Mouse (Mus musculus) hindbrain, embryonic 14.5 days (tissue): ENCODE results near the gene Srsf10. TPM values are rescaled to one million over a fixed set of nuclear protein-coding genes. Genes with fewer than 3 reads are reported as not detected.

Experiments
- ATAC-seq: fragments of 200-750 bp; cut with Nextera tagmentation; 2 replicates; pipeline ENCODE4 v1.8.0; 2017; ENCODE audit warnings: moderate number of reproducible peaks, mild to moderate bottlenecking, moderate TSS enrichment, moderate library complexity; ENCODE audit not compliant: low FRiP score
- DNase-seq: peaks from one replicate; pipeline ENCODE4 v3.0.0-alpha.2; 2015; ENCODE audit warnings: low spot score
- H3K27ac ChIP-seq: fragments of 300-500 bp; sonication (generic); 2 replicates; pipeline ENCODE4 v1.5.1; 2014; ENCODE audit warnings: mild to moderate bottlenecking, moderate library complexity
- H3K27me3 ChIP-seq: fragments of 300-500 bp; sonication (generic); 2 replicates; pipeline ENCODE4 v1.6.1; 2014; ENCODE audit warnings: mild to moderate bottlenecking, low read length, mixed read lengths; ENCODE audit not compliant: control insufficient read depth, insufficient read depth
- H3K36me3 ChIP-seq: fragments of 300-500 bp; sonication (generic); replicated peaks from 2 replicates; pipeline ENCODE4 v1.6.1; 2014; ENCODE audit not compliant: control insufficient read depth, insufficient read depth
- H3K4me1 ChIP-seq: fragments of 300-500 bp; sonication (generic); replicated peaks from 2 replicates; pipeline ENCODE4 v1.6.1; 2014; ENCODE audit warnings: antibody characterized with exemption, low read length, mixed read lengths; ENCODE audit not compliant: control insufficient read depth, insufficient read depth
- H3K4me2 ChIP-seq: fragments of 300-500 bp; sonication (generic); replicated peaks from 2 replicates; pipeline ENCODE4 v1.6.1; 2014; ENCODE audit warnings: mild to moderate bottlenecking, moderate library complexity
- H3K4me3 ChIP-seq: fragments of 300-500 bp; sonication (generic); replicated peaks from 2 replicates; pipeline ENCODE4 v1.5.1; 2014; ENCODE audit warnings: mild to moderate bottlenecking, low read length
- H3K9ac ChIP-seq: fragments of 300-500 bp; sonication (generic); 2 replicates; pipeline ENCODE4 v1.6.1; 2014
- H3K9me3 ChIP-seq: fragments of 300-500 bp; sonication (generic); 2 replicates; pipeline ENCODE4 v1.6.1; 2016; ENCODE audit warnings: low read length; ENCODE audit not compliant: control insufficient read depth
- WGBS: fragments of 180-500 bp; shearing (Covaris S2); extraction: QIAGEN DNeasy Blood & Tissue Kit; methylation state at CpG from one replicate; pipeline ENCODE4 v1.1.7; 2014; 5-methylcytosine and 5-hydroxymethylcytosine counted together
- polyA plus RNA-seq: library from polyadenylated mRNA; unstranded; fragments of >200 nt; fragmentation: Nextera tagmentation; extraction: Ambion mirVana; gene quantifications from 2 replicates; pipeline ENCODE4 v1.2.1, GENCODE M21; 2014

The Srsf10 gene
- polyA plus RNA-seq, 1 experiment from 2014 or later: 200 TPM

DNA sequence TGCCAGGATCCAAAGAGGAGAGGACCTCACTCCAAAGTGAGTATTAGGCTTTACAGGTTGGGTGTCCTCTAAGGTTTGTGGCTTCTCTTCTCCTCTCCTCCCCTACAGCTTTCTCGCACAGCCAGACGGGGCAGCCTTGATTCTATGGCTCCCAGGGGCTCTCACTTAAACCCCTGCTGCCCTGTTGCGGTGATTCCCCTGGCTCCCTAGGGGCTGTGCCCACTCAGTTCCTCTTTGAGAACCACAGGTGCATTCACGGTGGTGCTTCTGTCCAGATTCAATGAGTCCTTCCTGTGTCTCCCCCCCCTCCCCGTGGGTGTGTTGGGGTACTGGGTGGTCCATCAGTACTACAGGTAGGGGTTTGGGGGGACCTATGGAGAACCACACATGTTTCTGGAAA lies 44.5 kb downstream of the Srsf10 start:
- Histone ChIP-seq H3K27me3 (no peaks in the 10 kb centered on the region), H3K4me3 (no peak overlapping the region), H3K4me1 (no peaks in the 10 kb centered on the region), H3K9ac (no peak overlapping the region), H3K27ac (no peak overlapping the region), H3K9me3 (no peaks in the 10 kb centered on the region), H3K4me2 (no peak overlapping the region), H3K36me3 (no peaks in the 10 kb centered on the region)
- 79% methylated on average over 5 of the region's 5 CpGs for WGBS
- ATAC-seq: no peak
- DNase-seq: no peak

DNA sequence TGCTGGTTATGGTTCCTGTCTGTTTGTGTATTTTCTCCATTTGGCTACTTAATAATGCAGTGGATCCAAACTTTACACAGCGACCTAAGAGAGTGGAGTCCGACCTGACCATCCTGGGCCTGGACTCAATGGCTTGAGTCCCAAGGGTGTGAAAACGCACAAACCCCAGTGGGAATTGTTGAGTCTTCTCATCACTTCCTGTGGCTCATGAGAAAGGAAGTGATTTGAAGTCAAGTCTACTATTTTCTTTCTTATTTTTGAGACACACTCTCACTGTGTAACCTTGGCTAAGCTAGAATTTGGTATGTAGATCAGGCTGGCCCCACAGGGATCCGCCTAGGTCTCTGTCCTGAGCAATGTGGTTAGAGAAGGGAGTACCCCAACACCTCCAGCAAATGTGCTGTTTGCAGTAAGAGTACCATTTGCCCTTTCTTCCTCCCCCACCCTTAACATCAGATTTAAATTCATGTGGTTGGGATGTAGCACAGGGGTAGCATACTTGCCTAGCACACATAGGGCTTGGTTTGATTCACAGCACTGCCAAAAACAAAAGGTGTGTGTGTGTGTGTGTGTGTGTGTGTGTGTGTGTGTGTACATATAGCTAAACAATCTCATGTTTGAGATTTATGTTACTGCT lies 47.2 kb downstream of the Srsf10 start:
- ATAC-seq: no peak
- Histone ChIP-seq H3K9me3 (no peaks in the 10 kb centered on the region), H3K36me3 (no peaks in the 10 kb centered on the region), H3K9ac (no peak overlapping the region), H3K27me3 (no peaks in the 10 kb centered on the region), H3K27ac (no peak overlapping the region), H3K4me1 (no peaks in the 10 kb centered on the region), H3K4me3 (no peak overlapping the region), H3K4me2 (no peak overlapping the region)
- 96% methylated on average over 4 of the region's 4 CpGs for WGBS
- no peak for DNase-seq

DNA sequence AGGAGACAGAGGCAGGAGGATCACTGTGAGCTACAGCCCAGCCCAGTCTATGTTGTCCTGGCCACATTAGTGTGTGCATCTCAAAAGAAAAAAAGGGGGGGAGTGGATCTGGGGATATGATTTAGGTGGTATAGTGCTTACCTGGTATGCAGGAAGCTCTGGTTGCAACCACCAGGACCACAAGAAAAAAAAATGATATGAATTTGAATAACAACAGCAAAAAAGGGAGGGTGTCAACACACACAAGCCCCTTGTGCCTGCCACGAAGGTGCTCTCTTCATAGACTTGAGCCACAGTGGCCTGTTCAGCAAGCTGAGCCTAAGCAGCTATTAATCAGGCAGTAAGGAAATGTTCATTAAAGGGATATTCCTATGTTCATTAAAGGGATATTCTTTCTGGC lies 49.3 kb downstream of the Srsf10 start:
- Histone ChIP-seq H3K9me3 (no peaks in the 10 kb centered on the region), H3K4me2 (no peak overlapping the region), H3K27me3 (no peaks in the 10 kb centered on the region), H3K9ac (no peak overlapping the region), H3K4me3 (no peak overlapping the region), H3K27ac (no peak overlapping the region), H3K36me3 (no peaks in the 10 kb centered on the region), H3K4me1 (no peaks in the 10 kb centered on the region)
- 68% methylated on average over 1 of the region's 1 CpGs for WGBS
- ATAC-seq (no peak), DNase-seq (no peak)

DNA sequence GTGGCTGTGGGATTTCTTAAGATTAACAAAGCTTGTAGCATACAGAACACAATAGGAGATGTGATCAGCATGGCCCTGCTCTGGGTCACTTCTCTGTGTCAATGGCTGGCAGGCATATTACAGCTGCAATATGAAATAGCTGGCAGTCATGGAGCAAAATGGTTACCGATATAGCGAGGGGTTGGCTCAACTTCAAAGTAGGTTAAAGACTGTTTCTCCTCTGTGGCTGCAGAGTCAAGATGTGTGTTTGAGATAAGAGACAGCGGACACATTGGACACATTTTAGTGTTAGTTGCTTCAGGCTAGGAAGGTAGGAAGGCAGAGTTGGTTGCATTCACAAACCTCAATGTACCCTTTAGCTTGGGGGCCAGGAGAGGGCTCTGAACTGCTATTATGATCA lies 51.1 kb downstream of the Srsf10 start:
- Histone ChIP-seq H3K36me3 (no peaks in the 10 kb centered on the region), H3K27me3 (no peaks in the 10 kb centered on the region), H3K4me1 (no peaks in the 10 kb centered on the region), H3K4me2 (no peak overlapping the region), H3K9ac (no peak overlapping the region), H3K9me3 (no peaks in the 10 kb centered on the region), H3K27ac (no peak overlapping the region), H3K4me3 (no peak overlapping the region)
- ATAC-seq (no peak), DNase-seq (no peak)
- WGBS: 89% methylated on average over 3 of the region's 3 CpGs

DNA sequence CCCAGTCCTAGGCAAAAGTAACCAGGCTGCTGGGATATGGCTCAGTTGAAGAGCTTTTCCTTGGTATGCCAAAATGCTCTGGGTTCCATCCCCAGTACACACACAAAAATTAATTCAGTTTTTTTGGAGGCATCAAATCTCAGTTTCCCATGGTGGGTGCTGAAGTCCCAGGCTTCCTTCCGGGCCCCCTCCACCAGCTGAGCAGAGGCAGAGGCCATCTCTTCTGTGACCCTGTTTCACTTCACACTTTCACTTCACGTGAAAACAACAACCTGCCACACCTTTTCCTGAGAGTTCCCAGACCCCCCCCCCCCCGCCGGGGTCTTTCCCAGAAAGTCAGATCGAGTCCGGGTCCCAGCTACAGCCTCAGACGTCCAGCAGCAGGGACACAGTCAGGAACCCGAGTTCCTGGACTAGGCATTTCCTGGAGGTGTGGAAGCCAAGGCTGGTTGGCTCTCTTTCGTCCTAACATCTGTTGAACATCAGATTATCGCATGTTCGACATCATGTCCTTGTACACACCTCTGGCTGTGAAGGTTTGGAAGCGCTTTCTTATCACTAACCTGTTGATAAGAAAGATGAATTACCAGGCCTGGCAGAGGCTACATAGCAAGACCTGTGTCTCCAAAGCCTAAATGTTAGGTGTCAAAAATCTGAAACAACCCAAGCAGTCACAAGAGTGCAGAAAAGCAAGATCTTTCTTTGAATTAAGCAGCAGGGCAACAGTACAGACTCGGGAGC lies 53.9 kb downstream of the Srsf10 start:
- no peaks in the 10 kb centered on the region for H3K9me3 ChIP-seq
- ATAC-seq: no peak
- no peak overlapping the region for H3K4me3 ChIP-seq
- no peaks in the 10 kb centered on the region for H3K36me3 ChIP-seq
- no peaks in the 10 kb centered on the region for H3K27me3 ChIP-seq
- WGBS: 80% methylated on average over 13 of the region's 13 CpGs
- H3K9ac ChIP-seq: no peak overlapping the region
- no peak for DNase-seq
- H3K4me1 ChIP-seq: 0 out of 2 replicates have a peak, but pooled peaks cover 9% of the 10 kb centered on the region
- no peak overlapping the region for H3K27ac ChIP-seq
- H3K4me2 ChIP-seq: no peak overlapping the region

DNA sequence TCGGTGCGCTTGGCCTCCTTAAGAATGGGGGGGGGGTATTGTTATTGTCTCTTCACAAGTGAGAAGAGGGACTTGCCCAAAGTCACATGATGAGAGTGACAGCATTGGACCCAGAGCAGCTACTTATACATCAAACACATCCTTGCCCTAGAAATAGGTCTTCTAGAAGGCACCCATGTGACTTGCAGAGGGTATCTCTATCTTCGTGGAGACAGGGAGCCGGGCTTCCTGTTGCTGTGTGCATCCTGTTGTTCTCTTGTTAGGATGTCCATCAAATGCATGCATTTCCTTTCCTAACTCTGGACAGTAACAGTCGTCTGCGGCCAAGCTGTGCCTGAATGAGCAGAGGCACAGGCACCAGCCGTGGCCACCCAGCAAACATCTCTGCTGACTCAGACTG lies 56.0 kb downstream of the Srsf10 start:
- 71% methylated on average over 7 of the region's 7 CpGs for WGBS
- H3K4me1 ChIP-seq: 0 out of 2 replicates have a peak, but pooled peaks cover 9% of the 10 kb centered on the region
- no peak overlapping the region for H3K9ac ChIP-seq
- no peak overlapping the region for H3K4me2 ChIP-seq
- no peak for ATAC-seq
- no peaks in the 10 kb centered on the region for H3K9me3 ChIP-seq
- no peak overlapping the region for H3K4me3 ChIP-seq
- H3K27ac ChIP-seq: no peak overlapping the region
- no peaks in the 10 kb centered on the region for H3K36me3 ChIP-seq
- DNase-seq: no peak
- H3K27me3 ChIP-seq: no peaks in the 10 kb centered on the region

DNA sequence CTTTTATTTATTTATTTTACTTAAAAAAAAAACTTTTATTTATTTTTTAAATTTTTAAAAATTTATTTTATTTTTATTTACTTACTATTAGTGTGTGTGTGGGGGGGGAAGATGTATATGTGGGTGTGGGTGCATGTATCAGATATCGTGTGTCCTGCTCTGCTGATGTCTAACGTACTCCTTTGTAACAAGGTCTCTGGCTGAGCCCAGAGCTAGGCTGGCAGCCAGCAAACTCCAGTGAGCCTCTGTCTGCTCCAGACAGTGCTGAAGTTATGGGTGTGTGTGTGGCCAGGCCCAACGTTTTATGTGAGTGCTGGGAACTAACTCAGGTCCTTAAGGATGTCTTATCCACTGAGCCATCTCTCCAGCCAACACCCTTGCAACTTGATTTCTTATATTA lies 56.6 kb downstream of the Srsf10 start:
- 49% methylated on average over 3 of the region's 3 CpGs for WGBS
- Histone ChIP-seq H3K4me3 (no peak overlapping the region), H3K27me3 (no peaks in the 10 kb centered on the region), H3K36me3 (no peaks in the 10 kb centered on the region), H3K4me1 (0 out of 2 replicates have a peak, but pooled peaks cover 9% of the 10 kb centered on the region), H3K9me3 (no peaks in the 10 kb centered on the region), H3K4me2 (no peak overlapping the region), H3K27ac (no peak overlapping the region; the same call in 1 of the 2 replicates), H3K9ac (no peak overlapping the region)
- DNase-seq (no peak), ATAC-seq (no peak)

DNA sequence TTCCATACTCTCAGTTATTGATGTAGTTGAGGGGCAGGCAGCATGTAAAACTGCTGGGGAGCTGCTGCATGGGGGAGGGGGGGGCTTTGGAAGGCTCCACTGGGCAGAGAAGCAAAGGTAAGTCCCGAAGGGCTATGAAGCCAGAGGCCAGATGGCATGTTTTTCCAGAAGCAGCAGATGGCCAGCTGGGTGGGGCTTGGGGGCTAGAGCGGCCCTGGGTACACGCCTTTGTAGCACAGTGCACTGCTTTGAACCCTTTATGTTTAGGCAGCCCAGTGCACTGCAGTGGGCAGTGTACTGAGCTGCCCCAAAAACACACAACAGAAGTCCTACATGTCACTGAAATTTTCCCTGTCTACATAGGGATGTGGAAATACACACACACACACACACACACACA lies 57.3 kb downstream of the Srsf10 start:
- ATAC-seq (0 out of 2 replicates have a peak, but pooled peaks have one; percentile 62), DNase-seq (no peak)
- WGBS: 22% methylated on average over 3 of the region's 3 CpGs
- Histone ChIP-seq H3K4me3 (no peak overlapping the region), H3K27me3 (no peaks in the 10 kb centered on the region), H3K9me3 (no peaks in the 10 kb centered on the region), H3K9ac (no peak overlapping the region), H3K36me3 (no peaks in the 10 kb centered on the region), H3K27ac (0 out of 2 replicates have a peak overlapping the region, but pooled peaks have one; percentile 17), H3K4me2 (no peak overlapping the region), H3K4me1 (0 out of 2 replicates have a peak, but pooled peaks cover 9% of the 10 kb centered on the region)

DNA sequence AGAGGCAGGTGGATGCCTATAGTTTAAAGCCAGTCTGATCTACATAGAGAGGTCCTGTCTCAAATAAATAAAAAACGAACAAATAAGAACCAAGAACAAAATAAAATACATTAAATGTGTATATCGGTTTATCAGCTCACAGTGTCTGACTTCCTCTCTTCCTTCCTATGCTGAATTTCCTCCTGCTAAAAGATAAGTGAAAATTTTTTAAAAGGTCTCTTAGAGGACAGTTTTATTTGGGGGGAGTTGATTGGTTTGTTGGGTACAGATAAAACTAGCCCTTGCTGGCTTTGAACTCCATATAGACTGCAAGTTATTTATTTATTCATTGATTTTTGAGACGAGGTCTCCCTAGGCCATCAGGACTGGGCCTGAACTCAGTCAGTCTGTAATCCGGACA lies 57.9 kb downstream of the Srsf10 start:
- Histone ChIP-seq H3K9me3 (no peaks in the 10 kb centered on the region), H3K27me3 (no peaks in the 10 kb centered on the region), H3K27ac (0 out of 2 replicates have a peak overlapping the region, but pooled peaks have one; percentile 17), H3K4me3 (no peak overlapping the region), H3K4me2 (no peak overlapping the region), H3K36me3 (no peaks in the 10 kb centered on the region), H3K4me1 (0 out of 2 replicates have a peak, but pooled peaks cover 9% of the 10 kb centered on the region), H3K9ac (no peak overlapping the region)
- DNase-seq (no peak), ATAC-seq (no peak)
- WGBS: 79% methylated on average over 4 of the region's 4 CpGs
